Mouse (Mus musculus): ENCODE measurements at regions not wholly inside any gene's neighbourhood (a gene's known extent, or its start where the extent isn't known, plus 50 kb on each side); places are given as distances from the start of the nearest gene placed in this dataset.

GRCm38 (mm10) chr10:25118674-25119670 is 188.7 kb downstream of the Akap7 start:
- POLR2A ChIA-PET: interaction anchor here in 1 of 4 experiments (0.7 to 1.0 kb wide), 2 partner anchors 9 to 279 kb away, joined by 6 to 8 read pairs; no protein-coding TSS in a partner anchor

GRCm38 (mm10) chr10:25114316-25114715 is 187.0 kb upstream of the Arg1 start:
- POLR2A ChIA-PET: no interaction called here
- CTCF ChIA-PET: interaction anchor here in 1 of 4 experiments (0.6 kb wide), 1 partner anchor 199 kb away, joined by 3 read pairs; no protein-coding TSS in a partner anchor

More at GRCm38 (mm10) chr10:25118674-25119670, 188.7 kb downstream of the Akap7 start:
- CTCF ChIA-PET: no interaction called here

- POLR2A ChIA-PET: interaction anchor here in 2 of 4 experiments (0.6 to 1.5 kb wide), 4 partner anchors 15 to 469 kb away, joined by 3 read pairs; no protein-coding TSS in a partner anchor
- CTCF ChIA-PET: no interaction called here
Measured at GRCm38 (mm10) chr10:25112449-25113171, 185.3 kb upstream of the Arg1 start.

GRCm38 (mm10) chr10:25111636-25112422 is 184.5 kb upstream of the Arg1 start:
- POLR2A ChIA-PET: interaction anchor here in 2 of 4 experiments (0.6 to 1.5 kb wide), 9 partner anchors 12 to 469 kb away, joined by 3 to 4 read pairs (median 3); no protein-coding TSS in a partner anchor
- CTCF ChIA-PET: interaction anchor here in 1 of 4 experiments (1.0 kb wide), 1 partner anchor 108 kb away, joined by 3 read pairs; no protein-coding TSS in a partner anchor

GRCm38 (mm10) chr10:25111181-25111580 is 183.9 kb upstream of the Arg1 start:
- ChIA-PET POLR2A (interaction anchor here in 2 of 4 experiments (0.9 to 1.5 kb wide), 7 partner anchors 12 to 277 kb away, joined by 3 read pairs; no protein-coding TSS in a partner anchor), CTCF (interaction anchor here in 1 of 4 experiments (1.0 kb wide), 1 partner anchor 108 kb away, joined by 3 read pairs; no protein-coding TSS in a partner anchor)

- POLR2A ChIA-PET: interaction anchor here in 1 of 4 experiments (1.5 kb wide), 1 partner anchor 10 kb away, joined by 5 read pairs; no protein-coding TSS in a partner anchor
Measured at GRCm38 (mm10) chr10:25098070-25098469, 170.8 kb upstream of the Arg1 start.

GRCm38 (mm10) chr10:25089705-25090386 is 162.6 kb upstream of the Arg1 start:
- ChIA-PET CTCF (no interaction called here), POLR2A (no interaction called here)

More at GRCm38 (mm10) chr10:25098070-25098469, 170.8 kb upstream of the Arg1 start:
- CTCF ChIA-PET: no interaction called here

GRCm38 (mm10) chr10:25086745-25087144 is 159.5 kb upstream of the Arg1 start:
- ChIA-PET CTCF (interaction anchor here in 2 of 4 experiments (0.5 to 1.0 kb wide), 2 partner anchors 17 to 297 kb away, joined by 3 read pairs; no protein-coding TSS in a partner anchor), POLR2A (no interaction called here)

GRCm38 (mm10) chr10:25082930-25083329 is 155.6 kb upstream of the Arg1 start:
- ChIA-PET CTCF (interaction anchor here in 3 of 4 experiments (0.6 to 0.7 kb wide), 4 partner anchors 8 to 214 kb away, joined by 3 to 5 read pairs (median 3); no protein-coding TSS in a partner anchor), POLR2A (no interaction called here)

GRCm38 (mm10) chr10:25072617-25073016 is 145.3 kb upstream of the Arg1 start:
- ChIA-PET CTCF (no interaction called here), POLR2A (no interaction called here)

GRCm38 (mm10) chr10:25068301-25068700 is 141.0 kb upstream of the Arg1 start:
- POLR2A ChIA-PET: interaction anchor here in 1 of 4 experiments (0.6 kb wide), 1 partner anchor 8 kb away, joined by 3 read pairs; no protein-coding TSS in a partner anchor
- CTCF ChIA-PET: no interaction called here

- POLR2A ChIA-PET: no interaction called here
- CTCF ChIA-PET: no interaction called here
Measured at GRCm38 (mm10) chr10:25064701-25065362, 137.5 kb upstream of the Arg1 start.

GRCm38 (mm10) chr10:25061402-25062055 is 134.2 kb upstream of the Arg1 start:
- POLR2A ChIA-PET: no interaction called here
- CTCF ChIA-PET: no interaction called here

- ChIA-PET CTCF (no interaction called here), POLR2A (interaction anchor here in 1 of 4 experiments (1.0 kb wide), 1 partner anchor 20 kb away, joined by 4 read pairs; no protein-coding TSS in a partner anchor)
Measured at GRCm38 (mm10) chr10:25058694-25059093, 131.4 kb upstream of the Arg1 start.

- ChIA-PET POLR2A (no interaction called here), CTCF (no interaction called here)
Measured at GRCm38 (mm10) chr10:25051998-25052397, 124.7 kb upstream of the Arg1 start.

- POLR2A ChIA-PET: no interaction called here
- CTCF ChIA-PET: no interaction called here
Measured at GRCm38 (mm10) chr10:25051368-25051874, 124.1 kb upstream of the Arg1 start.

GRCm38 (mm10) chr10:25041221-25041620 is 113.9 kb upstream of the Arg1 start:
- POLR2A ChIA-PET: no interaction called here

More at GRCm38 (mm10) chr10:25041221-25041620, 113.9 kb upstream of the Arg1 start:
- CTCF ChIA-PET: no interaction called here

Measured in embryonic stem cell, embryonic (primary cell).